Mouse (Mus musculus) monocyte, adult 59 days (primary cell): ENCODE data around the gene A530084C06Rik. TPM values are rescaled to one million over a fixed set of nuclear protein-coding genes. Genes with fewer than 3 reads are reported as not detected.

ENCODE experiments used
- total RNA-seq, 2 experiments: library from RNA; stranded (reverse); gene quantifications; one replicate each; pipeline ENCODE4 v1.2.4; 2023

The A530084C06Rik gene
- total RNA-seq = 1 to 10 TPM in 1 of 2 experiments, under 1 TPM in 1; 0.79 to 1.4 TPM

DNA sequence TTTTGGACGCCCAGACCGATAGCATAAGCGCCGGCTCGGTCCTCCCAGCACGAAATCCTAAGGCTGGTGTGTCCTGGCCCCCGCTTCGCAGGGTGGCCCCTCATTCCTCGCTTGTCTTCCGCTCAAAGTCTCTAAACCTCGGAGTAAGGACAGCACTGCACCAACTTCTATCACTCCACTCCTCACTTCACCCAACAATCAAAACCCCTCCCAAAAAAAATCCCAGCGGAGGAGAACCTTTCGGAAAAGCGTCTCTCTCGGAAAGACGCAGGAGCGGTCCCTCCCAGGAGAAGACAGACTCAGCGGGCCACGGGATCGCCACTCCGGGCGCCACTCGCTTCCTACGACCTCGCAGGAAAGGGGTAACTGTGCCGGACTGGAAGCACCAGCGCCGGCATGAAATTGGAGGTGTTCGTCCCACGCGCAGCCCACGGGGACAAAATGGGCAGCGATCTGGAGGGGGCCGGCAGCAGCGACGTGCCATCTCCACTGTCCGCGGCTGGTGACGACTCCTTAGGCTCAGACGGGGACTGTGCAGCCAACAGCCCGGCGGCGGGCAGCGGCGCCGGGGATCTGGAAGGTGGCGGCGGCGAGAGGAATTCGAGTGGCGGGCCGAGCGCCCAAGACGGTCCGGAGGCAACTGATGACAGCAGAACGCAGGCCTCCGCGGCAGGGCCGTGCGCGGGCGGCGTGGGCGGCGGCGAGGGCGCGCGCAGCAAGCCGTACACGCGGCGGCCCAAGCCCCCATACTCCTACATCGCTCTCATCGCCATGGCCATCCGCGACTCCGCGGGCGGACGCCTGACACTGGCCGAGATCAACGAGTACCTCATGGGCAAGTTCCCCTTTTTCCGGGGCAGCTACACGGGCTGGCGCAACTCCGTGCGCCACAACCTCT lies at the start of gene A530084C06Rik:
Gene A530084C06Rik, minus strand, starts transcription at position 813 of the 898 bp plus-strand sequence.

DNA sequence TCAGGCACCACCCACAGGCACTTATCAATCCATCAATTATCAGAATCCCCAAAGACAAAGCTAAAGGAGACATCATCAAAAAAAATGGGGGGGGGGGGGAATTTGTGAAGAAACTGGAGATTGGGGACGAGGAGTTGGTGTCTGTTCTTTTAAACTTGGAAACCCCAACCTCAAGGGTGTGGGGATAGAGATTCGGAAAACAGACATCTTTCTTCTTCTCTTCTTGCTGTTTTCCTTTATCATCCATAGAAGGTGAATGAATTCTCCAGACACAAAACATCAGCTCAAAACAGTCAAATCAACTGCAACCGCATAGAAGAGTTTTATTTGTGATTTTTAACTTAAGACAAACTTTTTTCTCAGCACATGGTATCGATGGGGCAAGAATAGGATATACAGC lies 3.3 kb downstream of the A530084C06Rik start, which contains the start of gene Foxq1:
Gene Foxq1, plus strand, starts transcription at position 301 of the 400 bp plus-strand sequence.

Other genes with a start within 250 kb of the A530084C06Rik start
- gene Foxq1, start 3.2 kb downstream of the A530084C06Rik start, total RNA-seq = 1 to 10 TPM; 2.1 to 2.7 TPM
- gene Foxf2, start 66.5 kb upstream of the A530084C06Rik start, total RNA-seq = under 1 TPM in 1 of 2 experiments, not detected in 1; 0.21 TPM
- not detected for gene Foxc1, start 247.3 kb upstream of the A530084C06Rik start, total RNA-seq